Mouse (Mus musculus) induced T-regulatory cell, adult 2 months (primary cell): ENCODE data around the gene Bptf.
"Not testable (repeated sequence)": the region's sequence is repeated elsewhere in the genome, so short reads cannot be mapped to it uniquely, and the experiment has no call there.

Source experiments
- DNase-seq: peaks from one replicate; pipeline ENCODE4 v3.0.0-alpha.2; 2012; ENCODE audit warnings: low read depth

Gene Bptf

GRCm38 (mm10) chr11:107046766-107047620 is 84.9 kb downstream of the Bptf start:
- DNase-seq: no peak

- no peak for DNase-seq
Observed at GRCm38 (mm10) chr11:107045546-107045945, 86.4 kb downstream of the Bptf start.

- DNase-seq: peak; percentile 90
Observed at GRCm38 (mm10) chr11:107044321-107044720, 87.6 kb downstream of the Bptf start.

- DNase-seq: no peak
Observed at GRCm38 (mm10) chr11:107043361-107043760, 88.6 kb downstream of the Bptf start.

GRCm38 (mm10) chr11:107041396-107041795 is 90.5 kb downstream of the Bptf start:
- DNase-seq: no peak

GRCm38 (mm10) chr11:107039417-107039816 is 92.5 kb downstream of the Bptf start:
- no peak for DNase-seq

GRCm38 (mm10) chr11:107034085-107034810 is 97.7 kb downstream of the Bptf start:
- DNase-seq: no peak

- DNase-seq: no peak
Observed at GRCm38 (mm10) chr11:107031635-107032034, 100.3 kb downstream of the Bptf start.

- peak; percentile 58 for DNase-seq
Observed at GRCm38 (mm10) chr11:107029536-107029935, 102.4 kb downstream of the Bptf start.

GRCm38 (mm10) chr11:107028754-107029153 is 103.2 kb downstream of the Bptf start:
- no peak for DNase-seq

- no peak for DNase-seq
Observed at GRCm38 (mm10) chr11:107028275-107028618, 103.7 kb downstream of the Bptf start.

GRCm38 (mm10) chr11:107027431-107028274 is 104.3 kb downstream of the Bptf start:
- peak; percentile 93 for DNase-seq

- DNase-seq: peak; percentile 49
Observed at GRCm38 (mm10) chr11:107026554-107027430, 105.1 kb downstream of the Bptf start.

GRCm38 (mm10) chr11:107025411-107026321 is 106.3 kb downstream of the Bptf start, which contains the start of gene 1810010H24Rik:
TSS of gene 1810010H24Rik (plus strand) at chr11:107025681.
- peak; percentile 54 for DNase-seq

GRCm38 (mm10) chr11:107024406-107024805 is 107.5 kb downstream of the Bptf start:
- DNase-seq: peak; percentile 21

GRCm38 (mm10) chr11:107022050-107022683 is 109.8 kb downstream of the Bptf start:
- DNase-seq: no peak

GRCm38 (mm10) chr11:107019722-107020121 is 112.2 kb downstream of the Bptf start:
- not testable (repeated sequence) for DNase-seq

- DNase-seq: no peak
Observed at GRCm38 (mm10) chr11:107019318-107019717, 112.6 kb downstream of the Bptf start.

- DNase-seq: peak; percentile 62
Observed at GRCm38 (mm10) chr11:107018606-107019005, 113.3 kb downstream of the Bptf start.
